Mouse (Mus musculus): ENCODE data around the gene BC052040.

GRCm38 (mm10) chr2:115732572-115732971, 151.1 kb downstream of the BC052040 start:
- no peak for TF ChIP-seq CTCF (IDR thresholded peaks at IDR 0.05)
- no peak for TF ChIP-seq EP300 (IDR thresholded peaks at IDR 0.05; ENCODE audit: insufficient read depth, low read depth, low read length)
- no peak for TF ChIP-seq POLR2A (IDR thresholded peaks at IDR 0.05; ENCODE audit: insufficient read depth, low read depth, low read length)

Measured in heart, adult 2 months (tissue).